Mouse (Mus musculus) megakaryocyte, embryonic 14.5 days (primary cell): ENCODE measurements around the gene B4galt3.

Experiments
- FLI1 ChIP-seq: IDR thresholded peaks from 2 replicates; pipeline ENCODE4 v1.6.1; 2012; ENCODE audit warnings: low read length, inconsistent platforms, mixed read lengths
- GATA1 ChIP-seq: IDR thresholded peaks from 3 replicates; pipeline ENCODE4 v1.6.1; 2012; ENCODE audit warnings: mixed read lengths, low read length, inconsistent platforms, borderline replicate concordance

- TF ChIP-seq GATA1 (no peak), FLI1 (no peak)
Measured at GRCm38 (mm10) chr1:171288328-171288727, 18.2 kb downstream of the B4galt3 start.
